8 mouse cellular contexts compared by ENCODE assay signal in genomic region chr8:111337311-111337889, GRCm38 (mm10). TPM values are rescaled to one million over a fixed set of nuclear protein-coding genes. Genes with fewer than 3 reads are reported as not detected.
DNase-seq lines count a peak whose midpoint lies in the region; ATAC-seq and TF ChIP-seq lines count a peak whose summit lies in the region.

No protein-coding gene starts in this region.

- TF ChIP-seq CTCF in liver, postnatal 0 days (IDR thresholded peaks at IDR 0.05; ENCODE audit: low read depth): no peak
- TF ChIP-seq CTCF in olfactory bulb, adult 2 months (IDR thresholded peaks at IDR 0.05; ENCODE audit: insufficient read depth, low read depth, low read length): no peak

- peak; percentile 95 for DNase-seq in heart, adult 11 months
- DNase-seq in heart, postnatal 4 days: no peak
- DNase-seq in liver, postnatal 0 days: no peak
- DNase-seq in thymus, postnatal 25 days: no peak
- DNase-seq in frontal cortex, postnatal 14 days (ENCODE audit: low spot score in 2 of 2): no peak

- 31% methylated on average over 17 of the region's 17 CpGs for WGBS in embryonic facial prominence, embryonic 12.5 days
- 29% methylated on average over 17 of the region's 17 CpGs for WGBS in hindbrain, embryonic 12.5 days
- WGBS in liver, postnatal 0 days (ENCODE audit: insufficient replicate concordance): 15% methylated on average over 17 of the region's 17 CpGs
- 39% methylated on average over 17 of the region's 17 CpGs for WGBS in olfactory bulb, adult 2 months

- no peak for TF ChIP-seq EP300 in liver, postnatal 0 days (IDR thresholded peaks at IDR 0.05; ENCODE audit: low read depth)

- H3K4me3 ChIP-seq in embryonic facial prominence, embryonic 12.5 days: peak overlapping the region; percentile 35
- peak overlapping the region; percentile 32 for H3K4me3 ChIP-seq in hindbrain, embryonic 12.5 days
- H3K4me3 ChIP-seq in liver, postnatal 0 days (ENCODE audit: low read depth, low read length): peak overlapping the region; percentile 51
- peak overlapping the region; percentile 49 for H3K4me3 ChIP-seq in olfactory bulb, adult 2 months (ENCODE audit: insufficient read depth, low read depth, low read length)

- H3K9ac ChIP-seq in embryonic facial prominence, embryonic 12.5 days: no peak overlapping the region
- 0 out of 2 replicates have a peak overlapping the region, but pooled peaks have one; percentile 20 for H3K9ac ChIP-seq in hindbrain, embryonic 12.5 days
- H3K9ac ChIP-seq in liver, postnatal 0 days (replicated peaks): peak overlapping the region; percentile 45

- H3K4me2 ChIP-seq in embryonic facial prominence, embryonic 12.5 days (replicated peaks): peak overlapping the region; percentile 72
- H3K4me2 ChIP-seq in hindbrain, embryonic 12.5 days (replicated peaks): peak overlapping the region; percentile 63
- H3K4me2 ChIP-seq in liver, postnatal 0 days (ENCODE audit: low read depth, low read length): peak overlapping the region; percentile 77

- peaks cover 20% of the 10 kb centered on the region for H3K27me3 ChIP-seq in embryonic facial prominence, embryonic 12.5 days
- H3K27me3 ChIP-seq in hindbrain, embryonic 12.5 days: peaks cover 29% of the 10 kb centered on the region
- no peaks in the 10 kb centered on the region for H3K27me3 ChIP-seq in liver, postnatal 0 days (ENCODE audit: insufficient read depth, low read length)

- H3K4me1 ChIP-seq in embryonic facial prominence, embryonic 12.5 days: peaks cover 12% of the 10 kb centered on the region; the same call in 1 of the 2 replicates
- peaks cover 8% of the 10 kb centered on the region for H3K4me1 ChIP-seq in hindbrain, embryonic 12.5 days
- 0 out of 2 replicates have a peak, but pooled peaks cover 2% of the 10 kb centered on the region for H3K4me1 ChIP-seq in liver, postnatal 0 days (ENCODE audit: insufficient read depth)
- H3K4me1 ChIP-seq in olfactory bulb, adult 2 months (ENCODE audit: control insufficient read depth, insufficient read depth, low read length): peaks cover 11% of the 10 kb centered on the region

- H3K9me3 ChIP-seq in embryonic facial prominence, embryonic 12.5 days: no peaks in the 10 kb centered on the region
- no peaks in the 10 kb centered on the region for H3K9me3 ChIP-seq in hindbrain, embryonic 12.5 days (replicated peaks)
- no peaks in the 10 kb centered on the region for H3K9me3 ChIP-seq in liver, postnatal 0 days (ENCODE audit: low read length)

- H3K27ac ChIP-seq in embryonic facial prominence, embryonic 12.5 days: no peak overlapping the region
- no peak overlapping the region for H3K27ac ChIP-seq in hindbrain, embryonic 12.5 days
- H3K27ac ChIP-seq in liver, postnatal 0 days (ENCODE audit: low read depth): peak overlapping the region; percentile 71
- no peak overlapping the region for H3K27ac ChIP-seq in olfactory bulb, adult 2 months (ENCODE audit: insufficient read depth, low read depth, low read length)

- H3K36me3 ChIP-seq in embryonic facial prominence, embryonic 12.5 days: no peaks in the 10 kb centered on the region
- H3K36me3 ChIP-seq in hindbrain, embryonic 12.5 days: no peaks in the 10 kb centered on the region
- H3K36me3 ChIP-seq in liver, postnatal 0 days (replicated peaks; ENCODE audit: insufficient read depth, low read length): no peaks in the 10 kb centered on the region

- ATAC-seq in embryonic facial prominence, embryonic 12.5 days (ENCODE audit: insufficient number of reproducible peaks, insufficient read depth, low FRiP score, low TSS enrichment): no peak
- ATAC-seq in hindbrain, embryonic 12.5 days (ENCODE audit: low FRiP score): no peak
- ATAC-seq in liver, postnatal 0 days: peak; percentile 38

- no peak for TF ChIP-seq POLR2A in olfactory bulb, adult 2 months (IDR thresholded peaks at IDR 0.05; ENCODE audit: insufficient read depth, low read depth, low read length)

RNA-seq across cellular contexts. Expression of gene Mlkl, which starts 0.6 kb away (rescaled TPM):
- total RNA-seq in heart, postnatal 4 days (2021): 1 to 10 TPM; 4.3 to 4.7 TPM
- 0.25 and 0.35 TPM in 2 replicates for polyA plus RNA-seq in embryonic facial prominence, embryonic 12.5 days (2016; fragmentation: Nextera tagmentation; extraction: Ambion mirVana)
- polyA plus RNA-seq in hindbrain, embryonic 12.5 days (2016; fragmentation: Nextera tagmentation; extraction: Ambion mirVana): 0.43 and 0.82 TPM in 2 replicates
- 4.7 and 5.2 TPM in 2 replicates for polyA plus RNA-seq in liver, postnatal 0 days (2015; fragmentation: Nextera tagmentation; extraction: Ambion mirVana)
- not detected in 2 replicates for polyA plus RNA-seq in olfactory bulb, adult 2 months (2012; ENCODE audit: insufficient read depth, insufficient read length, low replicate concordance, missing spikeins)

RNA-seq across cellular contexts. Expression of gene Rfwd3, which starts 37.4 kb away (rescaled TPM):
- 10 to 100 TPM; 28.4 to 30.5 TPM for total RNA-seq in heart, postnatal 4 days (2021)
- polyA plus RNA-seq in embryonic facial prominence, embryonic 12.5 days (2016; fragmentation: Nextera tagmentation; extraction: Ambion mirVana): 67.8 and 68.4 TPM in 2 replicates
- polyA plus RNA-seq in hindbrain, embryonic 12.5 days (2016; fragmentation: Nextera tagmentation; extraction: Ambion mirVana): 53.5 and 56.0 TPM in 2 replicates
- 14.5 and 17.6 TPM in 2 replicates for polyA plus RNA-seq in liver, postnatal 0 days (2015; fragmentation: Nextera tagmentation; extraction: Ambion mirVana)
- polyA plus RNA-seq in olfactory bulb, adult 2 months (2012; ENCODE audit: insufficient read depth, insufficient read length, low replicate concordance, missing spikeins): not detected in 2 replicates

RNA-seq across cellular contexts. Expression of gene Fa2h, which starts 56.2 kb away (rescaled TPM):
- total RNA-seq in heart, postnatal 4 days (2021): under 1 TPM; 0.17 to 0.52 TPM
- polyA plus RNA-seq in embryonic facial prominence, embryonic 12.5 days (2016; fragmentation: Nextera tagmentation; extraction: Ambion mirVana): 0.10 TPM in 1 of 2 replicates, not detected in the other
- polyA plus RNA-seq in hindbrain, embryonic 12.5 days (2016; fragmentation: Nextera tagmentation; extraction: Ambion mirVana): 0.12 TPM in 1 of 2 replicates, not detected in the other
- 0.25 TPM in 1 of 2 replicates, not detected in the other for polyA plus RNA-seq in liver, postnatal 0 days (2015; fragmentation: Nextera tagmentation; extraction: Ambion mirVana)
- not detected in 2 replicates for polyA plus RNA-seq in olfactory bulb, adult 2 months (2012; ENCODE audit: insufficient read depth, insufficient read length, low replicate concordance, missing spikeins)
